Mouse (Mus musculus) heart, adult 9 months (tissue): ENCODE results near the gene Prkg1.
"Not testable (repeated sequence)": the region's sequence is repeated elsewhere in the genome, so short reads cannot be mapped to it uniquely, and the experiment has no call there.

Experiments used
- DNase-seq, 2 experiments: peaks; one replicate each; pipeline ENCODE4 v3.0.0; 2022; ENCODE audit warnings: low spot score in 2 of 2

The Prkg1 gene

GRCm38 (mm10) chr19:30626036-30626435, 1138.8 kb downstream of the Prkg1 start:
- no peak for DNase-seq

GRCm38 (mm10) chr19:30625391-30625790, 1139.4 kb downstream of the Prkg1 start:
- peak; percentile 41 to 50 for DNase-seq

- peak; percentile 43 to 60 for DNase-seq
Measured at GRCm38 (mm10) chr19:30623620-30624019, 1141.2 kb downstream of the Prkg1 start.

GRCm38 (mm10) chr19:30613150-30613865, 1151.5 kb downstream of the Prkg1 start:
- DNase-seq = no peak

- no peak for DNase-seq
Measured at GRCm38 (mm10) chr19:30586366-30586765, 1178.5 kb downstream of the Prkg1 start.

GRCm38 (mm10) chr19:30564516-30564915, 1200.3 kb downstream of the Prkg1 start:
- DNase-seq = no peak

- no peak for DNase-seq
Measured at GRCm38 (mm10) chr19:30563876-30564275, 1201.0 kb downstream of the Prkg1 start.

GRCm38 (mm10) chr19:30558024-30558423, 1206.8 kb downstream of the Prkg1 start:
- DNase-seq = no peak

GRCm38 (mm10) chr19:30554467-30554881, 1210.4 kb downstream of the Prkg1 start:
- peak; percentile 4 to 40 for DNase-seq

GRCm38 (mm10) chr19:30553740-30554139, 1211.1 kb downstream of the Prkg1 start:
- DNase-seq = no peak

GRCm38 (mm10) chr19:30552260-30552659, 1212.6 kb downstream of the Prkg1 start:
- no peak for DNase-seq

GRCm38 (mm10) chr19:30549854-30550647, 1214.8 kb downstream of the Prkg1 start:
- DNase-seq = no peak

GRCm38 (mm10) chr19:30549044-30549853, 1215.6 kb downstream of the Prkg1 start, which contains the start of gene Dkk1:
Gene Dkk1, minus strand, starts transcription at chr19:30549665.
- DNase-seq = no peak

GRCm38 (mm10) chr19:30548411-30549043, 1216.3 kb downstream of the Prkg1 start:
- no peak for DNase-seq

- not testable (repeated sequence) for DNase-seq
Measured at GRCm38 (mm10) chr19:30539365-30539941, 1225.4 kb downstream of the Prkg1 start.

- no peak for DNase-seq
Measured at GRCm38 (mm10) chr19:30516771-30517170, 1248.1 kb downstream of the Prkg1 start.
